Mouse (Mus musculus) erythroblast, embryonic 14.5 days (primary cell): Measurements from ENCODE around the gene H2-Q6.
"Not testable (repeated sequence)": the region's sequence is repeated elsewhere in the genome, so short reads cannot be mapped to it uniquely, and the experiment has no call there.

Experiments used
- GATA1 ChIP-seq: IDR thresholded peaks from 2 replicates; pipeline ENCODE4 v1.6.1; 2012; ENCODE audit warnings: low read length, inconsistent platforms, mixed read lengths
- TAL1 ChIP-seq: IDR thresholded peaks from 3 replicates; pipeline ENCODE4 v1.6.1; 2012; ENCODE audit warnings: low read length, inconsistent platforms, mixed read lengths

DNA sequence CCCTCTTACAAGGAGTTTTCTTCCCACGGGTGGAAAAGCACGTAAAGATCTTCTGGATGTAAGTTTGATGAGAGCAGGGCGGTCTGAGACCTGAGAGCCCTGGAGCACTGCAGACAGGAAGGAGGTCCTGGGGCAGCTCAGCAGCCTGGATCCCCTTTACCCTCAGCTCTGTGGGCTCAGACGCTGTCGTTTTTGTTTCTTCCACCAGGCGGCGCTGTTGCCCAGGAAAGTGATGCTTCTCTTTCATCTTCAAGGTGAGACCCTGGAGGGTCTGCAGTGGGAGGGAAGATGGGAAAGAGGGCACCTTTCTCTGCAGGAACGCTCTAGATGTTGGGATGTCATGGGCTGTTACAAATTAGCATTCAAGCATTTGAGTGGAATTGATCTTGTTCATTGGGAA lies 10.2 kb downstream of the H2-Q6 start:
- TF ChIP-seq GATA1, TAL1: not testable (repeated sequence)
